Mouse (Mus musculus) B cell, adult (primary cell): ENCODE measurements around the gene Btbd18. TPM values are rescaled to one million over a fixed set of nuclear protein-coding genes. Genes with fewer than 3 reads are reported as not detected.

ENCODE experiments used
- total RNA-seq: library from RNA; stranded (reverse); gene quantifications from 4 replicates; pipeline ENCODE4 v1.2.4, GENCODE M21; 2023; ENCODE audit not compliant: inconsistent age

The Btbd18 gene
- 0.22 TPM in 1 of 4 replicates, not detected in the others for total RNA-seq

GRCm38 (mm10) chr2:84658806-84659205, at the start of gene Btbd18:
TSS of gene Btbd18 (plus strand) at chr2:84659079.

GRCm38 (mm10) chr2:84650464-84651195, 8.2 kb upstream of the Btbd18 start, which contains the start of gene Ctnnd1:
TSS of gene Ctnnd1 (minus strand) at chr2:84650765.

GRCm38 (mm10) chr2:84670569-84670933, 11.7 kb downstream of the Btbd18 start, which contains the start of gene Selenoh:
TSS of gene Selenoh (minus strand) at chr2:84670770.

GRCm38 (mm10) chr2:84677968-84678880, 19.3 kb downstream of the Btbd18 start, which contains the start of the genes Gm28635 and Med19:
TSS of gene Gm28635 (minus strand) at chr2:84678041.
TSS of gene Med19 (plus strand) at chr2:84678402.

GRCm38 (mm10) chr2:84679016-84679415, 20.1 kb downstream of the Btbd18 start, which contains the start of gene Tmx2:
TSS of gene Tmx2 (minus strand) at chr2:84679140.

GRCm38 (mm10) chr2:84714811-84715561, 56.1 kb downstream of the Btbd18 start, which contains the start of gene Zdhhc5:
TSS of gene Zdhhc5 (minus strand) at chr2:84715180.

Other genes starting within 250 kb of the Btbd18 start
- gene Calcrl, start 233.7 kb upstream of the Btbd18 start, total RNA-seq, result 8.2 to 11.7 TPM (median 9.5 TPM) in 4 replicates
- gene Tfpi, start 182.3 kb upstream of the Btbd18 start, total RNA-seq, result 1.6 to 2.4 TPM (median 1.9 TPM) in 4 replicates
- 1.9 to 5.0 TPM (median 3.6 TPM) in 4 replicates for gene Ctnnd1, start 8.3 kb upstream of the Btbd18 start, total RNA-seq
- gene Selenoh, start 11.7 kb downstream of the Btbd18 start, total RNA-seq, result 41.0 to 52.5 TPM (median 49.9 TPM) in 4 replicates
- gene Gm28635, start 19.0 kb downstream of the Btbd18 start, total RNA-seq, result not detected in 4 replicates
- 14.5 to 17.4 TPM (median 16.1 TPM) in 4 replicates for gene Med19, start 19.3 kb downstream of the Btbd18 start, total RNA-seq
- gene Tmx2, start 20.1 kb downstream of the Btbd18 start, total RNA-seq, result 35.2 to 39.9 TPM (median 36.6 TPM) in 4 replicates
- 52.4 to 63.1 TPM (median 59.3 TPM) in 4 replicates for gene Zdhhc5, start 56.1 kb downstream of the Btbd18 start, total RNA-seq
- gene Clp1, start 68.3 kb downstream of the Btbd18 start, total RNA-seq, result 22.6 to 25.0 TPM (median 23.5 TPM) in 4 replicates
- 0.45 TPM in 1 of 4 replicates, not detected in the others for gene Ypel4, start 75.0 kb downstream of the Btbd18 start, total RNA-seq
- gene Gm19426, start 84.6 kb downstream of the Btbd18 start, total RNA-seq, result not detected in 4 replicates
- 0.30 to 0.93 TPM (median 0.51 TPM) in 4 replicates for gene Serping1, start 116.4 kb downstream of the Btbd18 start, total RNA-seq
- 9.9 to 13.6 TPM (median 11.4 TPM) in 4 replicates for gene Ube2l6, start 139.7 kb downstream of the Btbd18 start, total RNA-seq
- not detected in 4 replicates for gene Smtnl1, start 163.6 kb downstream of the Btbd18 start, total RNA-seq
- 16.3 to 24.5 TPM (median 21.0 TPM) in 4 replicates for gene Timm10, start 167.9 kb downstream of the Btbd18 start, total RNA-seq
- gene Slc43a1, start 179.8 kb downstream of the Btbd18 start, total RNA-seq, result 5.3 to 9.8 TPM (median 7.3 TPM) in 4 replicates
- 1.3 TPM in 1 of 4 replicates, not detected in the others for gene Rtn4rl2, start 227.6 kb downstream of the Btbd18 start, total RNA-seq